Mouse (Mus musculus): ENCODE measurements around the gene Gja6. TPM values are rescaled to one million over a fixed set of nuclear protein-coding genes. Genes with fewer than 3 reads are reported as not detected.

Gene Gja6
- polyA plus RNA-seq (2015; fragmentation: Illumina TruSeq; extraction: RNeasy Lipid Tissue Mini Kit (QIAGEN cat#74804); ENCODE audit: insufficient read depth, low read depth, low replicate concordance), result not detected

GRCm38 (mm10) chrX:160906952-160907351 lies at the start of gene Gja6:
TSS of gene Gja6 (minus strand) at chrX:160907052.

Other genes starting within 250 kb of the Gja6 start
- not detected for gene Ppef1, start 171.3 kb downstream of the Gja6 start, polyA plus RNA-seq (2015; fragmentation: Illumina TruSeq; extraction: RNeasy Lipid Tissue Mini Kit (QIAGEN cat#74804); ENCODE audit: insufficient read depth, low read depth, low replicate concordance)
- gene Rs1, start 139.0 kb downstream of the Gja6 start, polyA plus RNA-seq (2015; fragmentation: Illumina TruSeq; extraction: RNeasy Lipid Tissue Mini Kit (QIAGEN cat#74804); ENCODE audit: insufficient read depth, low read depth, low replicate concordance), result not detected
- 0.54 TPM for gene Cdkl5, start 87.7 kb upstream of the Gja6 start, polyA plus RNA-seq (2015; fragmentation: Illumina TruSeq; extraction: RNeasy Lipid Tissue Mini Kit (QIAGEN cat#74804); ENCODE audit: insufficient read depth, low read depth, low replicate concordance)
- not detected for gene Scml2, start 210.1 kb upstream of the Gja6 start, polyA plus RNA-seq (2015; fragmentation: Illumina TruSeq; extraction: RNeasy Lipid Tissue Mini Kit (QIAGEN cat#74804); ENCODE audit: insufficient read depth, low read depth, low replicate concordance)